ENCODE assay signal across 12 mouse cellular contexts in the genomic region with DNA sequence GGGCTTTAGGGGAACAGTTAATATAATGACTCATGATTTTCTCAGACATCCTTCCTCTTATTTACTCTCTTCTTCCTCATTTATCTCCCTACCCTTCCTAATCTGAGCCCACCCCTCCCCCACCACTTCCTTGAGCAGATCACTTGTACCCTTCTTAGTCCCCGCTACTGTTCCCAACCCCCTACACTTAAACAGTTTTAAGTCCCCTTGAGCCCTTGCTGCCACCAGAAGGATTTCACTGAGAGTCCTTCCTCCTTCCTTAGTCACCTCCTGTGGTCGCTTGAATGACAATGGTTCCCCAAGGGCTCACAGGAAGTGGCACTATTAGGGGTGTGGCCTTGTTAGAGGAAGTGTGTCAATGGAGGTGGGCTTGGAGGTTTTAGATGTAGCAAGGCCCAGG. TPM values are rescaled to one million over a fixed set of nuclear protein-coding genes. Genes with fewer than 3 reads are reported as not detected.
DNase-seq lines count a peak whose midpoint lies in the region; ATAC-seq and TF ChIP-seq lines count a peak whose summit lies in the region.
"Had no signal": no experiment of that assay in that cellular context is flagged by ENCODE, and none has a peak within 500 bp of the region (broad histone marks: within the 10 kb centered on the region; RNA-seq: fewer than 3 reads in every experiment).

No protein-coding gene starts in this region.

- H3K4me3 ChIP-seq in layer of hippocampus, adult 2 months = no peak overlapping the region
- H3K4me3 ChIP-seq in ES-E14 (ENCODE audit: insufficient read depth in 1 of 2, low read depth in 1 of 2, low read length in 2 of 2, poor library complexity in 1 of 2, severe bottlenecking in 1 of 2) = no peak overlapping the region
- H3K4me3 ChIP-seq: embryonic facial prominence, embryonic 15.5 days; left cerebral cortex, adult 2 months had no signal

- peak; percentile 70 to 90 for ATAC-seq in hematopoietic stem cell, adult 5-6 weeks (replicated peaks in 1 of 2; ENCODE audit: insufficient read depth in 1 of 2, low FRiP score in 2 of 2, low TSS enrichment in 1 of 2, low read depth in 1 of 2, poor library complexity in 2 of 2, severe bottlenecking in 2 of 2)
- ATAC-seq in erythroid progenitor cell, adult 5-6 weeks (replicated peaks; ENCODE audit: low FRiP score, poor library complexity, severe bottlenecking) = no peak

- TF ChIP-seq CTCF in layer of hippocampus, adult 2 months (conservative IDR thresholded peaks at IDR 0.05) = no peak

- no peak overlapping the region for H3K9ac ChIP-seq in ES-E14 (ENCODE audit: insufficient read depth, low read depth, low read length, poor library complexity, severe bottlenecking)
- H3K9ac ChIP-seq: embryonic facial prominence, embryonic 15.5 days had no signal

- in situ Hi-C loops in ES-E14 (cut with MboI; ENCODE audit: low sequenced_read_pairs in 2 of 2, unreplicated experiment in 2 of 2) = no loop called here

- no peaks in the 10 kb centered on the region for H3K36me3 ChIP-seq in ES-E14 (ENCODE audit: control insufficient read depth, insufficient read depth, low read length, poor library complexity, severe bottlenecking)
- H3K36me3 ChIP-seq: embryonic facial prominence, embryonic 15.5 days had no signal

- no peak overlapping the region for H3K27ac ChIP-seq in layer of hippocampus, adult 2 months
- no peak overlapping the region for H3K27ac ChIP-seq in ES-E14 (ENCODE audit: insufficient read depth, low read depth, low read length, poor library complexity, severe bottlenecking)
- H3K27ac ChIP-seq: embryonic facial prominence, embryonic 15.5 days; left cerebral cortex, adult 2 months had no signal

- H3K9me3 ChIP-seq in ES-E14 (ENCODE audit: control insufficient read depth, insufficient read depth, low read depth, low read length) = no peaks in the 10 kb centered on the region
- H3K9me3 ChIP-seq: embryonic facial prominence, embryonic 15.5 days had no signal

- DNase-seq in layer of hippocampus, adult 11-12 months (ENCODE audit: low spot score) = peak; percentile 19
- no peak for DNase-seq in layer of hippocampus, adult 2 months (ENCODE audit: low spot score in 2 of 2)
- peak; percentile 8 for DNase-seq in ES-E14 (ENCODE audit: low read depth, low spot score)
- DNase-seq in natural killer cell, adult 2 months (ENCODE audit: low spot score in 2 of 2) = peak; percentile 7 to 42
- DNase-seq in layer of hippocampus, adult 18-20 months (ENCODE audit: low spot score in 2 of 2) = no peak
- DNase-seq in embryo, embryonic 11 days = no peak
- DNase-seq: cerebellum, adult 18-20 months; gastrocnemius, postnatal 25 days had no signal

- no peaks in the 10 kb centered on the region for H3K4me1 ChIP-seq in ES-E14 (ENCODE audit: control insufficient read depth in 2 of 2, insufficient read depth in 2 of 2, low read length in 2 of 2, poor library complexity in 1 of 2)
- H3K4me1 ChIP-seq: embryonic facial prominence, embryonic 15.5 days had no signal

TF ChIP-seq in ES-E14, 5 proteins besides CTCF, POLR2A, EP300 and RAD21:
- TF ChIP-seq ZNF384 (IDR thresholded peaks at IDR 0.05; ENCODE audit: low read depth, low read length) = no peak

RNA-seq across cellular contexts. Expression of gene Gramd1b, which starts 50.7 kb away (rescaled TPM):
- total RNA-seq in layer of hippocampus, adult 2 months (2021) = 100 to 1,000 TPM; 158 to 164 TPM
- 24.1 and 38.7 TPM in 2 replicates for total RNA-seq in ES-E14 (2012; rRNA removed)
- total RNA-seq in hematopoietic stem cell, adult 5-6 weeks (2017) = 27.5 and 33.2 TPM in 2 replicates
- 5.4 and 12.3 TPM in 2 replicates for total RNA-seq in erythroid progenitor cell, adult 5-6 weeks (2015; ENCODE audit: low replicate concordance)
- 1.1 and 1.7 TPM in 2 replicates for total RNA-seq in erythroid progenitor cell, adult 5-6 weeks (2017; ENCODE audit: low replicate concordance)
- total RNA-seq in layer of hippocampus, adult 18-20 months (2021) = 100 to 1,000 TPM; 146 to 159 TPM

Comparison
In these comparisons a context has a peak if more than half of its experiments do, and no peak if none do; other contexts are left out.
1. DNase-seq: peak in layer of hippocampus, adult 11-12 months (single experiment), ES-E14 (single experiment) and natural killer cell, adult 2 months (2 of 2); none in layer of hippocampus, adult 2 months (0 of 2), layer of hippocampus, adult 18-20 months (0 of 2) and embryo, embryonic 11 days (single experiment).